Mouse (Mus musculus) spleen, adult 2 months (tissue): ENCODE measurements around the gene Mon1a.

Source experiments
- CTCF ChIP-seq: fragments of 200-500 bp; IDR thresholded peaks from 2 replicates; pipeline ENCODE4 v1.5.1; 2011; ENCODE audit warnings: mild to moderate bottlenecking, inconsistent platforms; ENCODE audit not compliant: insufficient read depth, insufficient read length, insufficient replicate concordance; ENCODE audit errors: extremely low read depth
- POLR2A ChIP-seq: fragments of 200-500 bp; IDR thresholded peaks from 2 replicates; pipeline ENCODE4 v1.6.1; 2011; ENCODE audit warnings: low read depth, low read length, inconsistent platforms

- no peak for TF ChIP-seq POLR2A
- no peak for TF ChIP-seq CTCF
Observed at GRCm38 (mm10) chr9:107917895-107918608, 30.1 kb downstream of the Mon1a start.
